Comparison of ENCODE assay signal across 21 mouse cellular contexts in the genomic region with DNA sequence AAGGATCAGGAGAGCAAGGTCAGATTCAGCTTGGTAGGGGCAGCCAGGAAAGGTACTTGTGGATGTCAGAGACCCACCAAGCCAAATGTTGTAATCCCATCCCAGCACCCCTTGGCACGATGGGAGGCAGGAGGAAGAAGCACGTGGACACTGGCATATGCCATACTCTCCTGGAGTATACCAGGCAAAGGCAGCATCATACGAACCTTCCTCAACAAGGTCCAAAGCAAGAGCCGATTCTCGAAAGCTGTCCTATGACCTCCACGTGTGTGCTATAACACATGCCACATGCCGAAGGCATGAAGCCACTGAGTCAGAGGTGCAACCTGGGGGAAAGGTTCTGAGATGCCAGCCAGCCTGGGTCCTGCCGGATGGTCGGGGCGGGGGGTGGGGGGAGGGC. TPM values are rescaled to one million over a fixed set of nuclear protein-coding genes. Genes with fewer than 3 reads are reported as not detected.
DNase-seq lines count a peak whose midpoint lies in the region; TF ChIP-seq lines count a peak whose summit lies in the region.
"Had no signal": no experiment of that assay in that cellular context is flagged by ENCODE, and none has a peak within 500 bp of the region (broad histone marks: within the 10 kb centered on the region; RNA-seq: fewer than 3 reads in every experiment).

No protein-coding gene starts in this region.

- TF ChIP-seq POLR2A in spleen, adult 2 months (IDR thresholded peaks at IDR 0.05; ENCODE audit: low read depth, low read length), result no peak

- H3K4me3 ChIP-seq in spleen, adult 2 months (ENCODE audit: extremely low read depth, insufficient read depth, insufficient read length), result peak overlapping the region; percentile 57; the same call in 1 of the 2 replicates
- H3K4me3 ChIP-seq: embryonic facial prominence, embryonic 10.5 days; forebrain, embryonic 13.5 days; heart, embryonic 13.5 days; hindbrain, embryonic 12.5 days had no signal

- WGBS in spleen, adult 2 months, result 82% methylated on average over 10 of the region's 10 CpGs

- H3K36me3 ChIP-seq in spleen, adult 2 months (ENCODE audit: control insufficient read depth, insufficient read depth, low read length), result no peaks in the 10 kb centered on the region
- H3K36me3 ChIP-seq: embryonic facial prominence, embryonic 10.5 days; heart, embryonic 13.5 days; hindbrain, embryonic 12.5 days had no signal

- H3K27me3 ChIP-seq in spleen, adult 2 months (ENCODE audit: control insufficient read depth, insufficient read depth, low read length), result no peaks in the 10 kb centered on the region
- H3K27me3 ChIP-seq: forebrain, embryonic 13.5 days; heart, embryonic 13.5 days; hindbrain, embryonic 12.5 days had no signal

- peaks cover 44% of the 10 kb centered on the region; the same call in 1 of the 2 replicates for H3K4me1 ChIP-seq in spleen, adult 2 months (ENCODE audit: control insufficient read depth, insufficient read depth, insufficient read length)

- DNase-seq in heart, adult 11 months, result peak; percentile 79
- DNase-seq in heart, postnatal 4 days, result no peak
- no peak for DNase-seq in spleen, adult 2 months (ENCODE audit: low read depth in 1 of 2, low spot score in 2 of 2)
- DNase-seq in spleen, postnatal 4 days (ENCODE audit: low spot score in 2 of 2), result no peak
- DNase-seq in induced T-regulatory cell, adult 2 months (ENCODE audit: low read depth), result peak; percentile 53
- DNase-seq in kidney, postnatal 14 days, result no peak
- DNase-seq: adrenal gland, adult 2 months; adrenal gland, postnatal 25 days; cerebellum, adult 2 months; forebrain, postnatal 0 days; gastrocnemius, postnatal 25 days; heart, postnatal 36 days had no signal

- no peak for TF ChIP-seq CTCF in spleen, adult 2 months (IDR thresholded peaks at IDR 0.05; ENCODE audit: extremely low read depth, insufficient read depth, insufficient read length, insufficient replicate concordance)

- H3K27ac ChIP-seq in spleen, adult 2 months (ENCODE audit: insufficient read depth, low read length), result peak overlapping the region; percentile 97
- H3K27ac ChIP-seq: embryonic facial prominence, embryonic 10.5 days; forebrain, embryonic 13.5 days; heart, embryonic 13.5 days had no signal

RNA-seq across cellular contexts. Expression of gene Traf3, which starts 5.3 kb away (rescaled TPM):
- total RNA-seq in heart, postnatal 4 days (2021), result 10 to 100 TPM; 16.8 to 17.3 TPM
- polyA plus RNA-seq in spleen, adult 2 months (2012; rRNA removed), result 29.2 and 37.7 TPM in 2 replicates

RNA-seq across cellular contexts. Expression of gene 4930595D18Rik, which starts 23.4 kb away (rescaled TPM):
- total RNA-seq in heart, postnatal 4 days (2021), result not detected
- polyA plus RNA-seq in spleen, adult 2 months (2012; rRNA removed), result not detected in 2 replicates
- total RNA-seq: adrenal gland, adult 2 months; adrenal gland, postnatal 25 days; gastrocnemius, adult 18-20 months; gastrocnemius, postnatal 25 days; granulocyte monocyte progenitor cell, adult 5-6 weeks; heart, postnatal 36 days had no signal
- polyA plus RNA-seq: adrenal gland, adult 2 months; cerebellum, adult 2 months; embryonic facial prominence, embryonic 10.5 days; embryonic facial prominence, embryonic 14.5 days; forebrain, postnatal 0 days; heart, embryonic 13.5 days; heart, postnatal 0 days; hindbrain, embryonic 12.5 days; intestine, embryonic 14.5 days had no signal

Comparison
In these comparisons a context has a peak if more than half of its experiments do, and no peak if none do; other contexts are left out.
1. DNase-seq: peak in heart, adult 11 months (single experiment) and induced T-regulatory cell, adult 2 months (single experiment); none in heart, postnatal 4 days (single experiment), spleen, adult 2 months (0 of 2), spleen, postnatal 4 days (0 of 2) and kidney, postnatal 14 days (single experiment).